Mouse (Mus musculus) midbrain, embryonic 12.5 days (tissue): ENCODE measurements around the gene Iqce. TPM values are rescaled to one million over a fixed set of nuclear protein-coding genes. Genes with fewer than 3 reads are reported as not detected.

ENCODE experiments used
- ATAC-seq: fragments of 200-750 bp; cut with Nextera tagmentation; 2 replicates; pipeline ENCODE4 v1.8.0; 2017; ENCODE audit warnings: low read depth, moderate TSS enrichment, moderate library complexity; ENCODE audit not compliant: low FRiP score
- H3K27ac ChIP-seq: fragments of 300-500 bp; sonication (generic); replicated peaks from 2 replicates; pipeline ENCODE4 v1.5.1; 2016; ENCODE audit warnings: mild to moderate bottlenecking
- H3K27me3 ChIP-seq: fragments of 300-500 bp; sonication (generic); 2 replicates; pipeline ENCODE4 v1.6.1; 2016; ENCODE audit warnings: mild to moderate bottlenecking
- H3K36me3 ChIP-seq: fragments of 300-500 bp; sonication (generic); 2 replicates; pipeline ENCODE4 v1.6.1; 2016
- H3K4me1 ChIP-seq: fragments of 300-500 bp; sonication (generic); 2 replicates; pipeline ENCODE4 v1.6.1; 2016
- H3K4me2 ChIP-seq: fragments of 300-500 bp; sonication (generic); replicated peaks from 2 replicates; pipeline ENCODE4 v1.6.1; 2016; ENCODE audit warnings: mild to moderate bottlenecking, moderate library complexity
- H3K4me3 ChIP-seq: fragments of 300-500 bp; sonication (generic); 2 replicates; pipeline ENCODE4 v1.5.1; 2016; ENCODE audit warnings: mild to moderate bottlenecking
- H3K9ac ChIP-seq: fragments of 300-500 bp; sonication (generic); replicated peaks from 2 replicates; pipeline ENCODE4 v1.6.1; 2016; ENCODE audit warnings: mild to moderate bottlenecking, moderate library complexity
- H3K9me3 ChIP-seq: fragments of 300-500 bp; sonication (generic); 2 replicates; pipeline ENCODE4 v1.6.1; 2016; ENCODE audit warnings: mild to moderate bottlenecking
- WGBS: fragments of 180-500 bp; shearing (Covaris S2); methylation state at CpG from one replicate; pipeline ENCODE4 v1.1.7; 2016; 5-methylcytosine and 5-hydroxymethylcytosine counted together
- polyA plus RNA-seq: library from polyadenylated mRNA; unstranded; fragments of >200 nt; fragmentation: Nextera tagmentation; extraction: Ambion mirVana; gene quantifications from 2 replicates; pipeline ENCODE4 v1.2.1, GENCODE M21; 2016

Gene Iqce
- polyA plus RNA-seq, 1 experiment from 2014 or later = 29.3 TPM

DNA sequence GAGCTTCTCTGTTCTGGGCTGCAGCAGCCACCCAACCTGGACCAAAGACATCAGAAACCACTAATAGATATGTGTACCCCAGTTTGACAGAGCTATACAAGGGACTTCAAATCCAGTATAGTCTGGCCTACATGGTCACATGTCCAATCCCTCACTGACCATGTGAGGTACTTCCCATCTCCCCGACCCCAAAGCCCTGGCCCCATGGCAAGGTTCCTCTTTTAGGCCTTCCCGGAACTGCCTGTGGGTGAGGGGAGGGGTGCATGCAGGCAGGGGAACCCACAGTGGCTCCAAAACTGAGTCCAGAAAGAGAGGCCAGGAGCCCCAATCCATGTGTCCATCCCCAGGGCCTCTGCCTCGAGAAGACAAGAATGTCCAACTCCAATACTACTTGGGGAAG is 60.1 kb downstream of the Iqce start:
- no peak overlapping the region; the same call in 1 of the 2 replicates for H3K27ac ChIP-seq
- H3K27me3 ChIP-seq = no peaks in the 10 kb centered on the region
- H3K9me3 ChIP-seq = no peaks in the 10 kb centered on the region
- H3K36me3 ChIP-seq = peaks cover 65% of the 10 kb centered on the region
- peaks cover 68% of the 10 kb centered on the region for H3K4me1 ChIP-seq
- no peak overlapping the region for H3K4me3 ChIP-seq
- H3K9ac ChIP-seq = no peak overlapping the region
- no peak overlapping the region for H3K4me2 ChIP-seq
- ATAC-seq = no peak
- 71% methylated on average over 3 of the region's 3 CpGs for WGBS

DNA sequence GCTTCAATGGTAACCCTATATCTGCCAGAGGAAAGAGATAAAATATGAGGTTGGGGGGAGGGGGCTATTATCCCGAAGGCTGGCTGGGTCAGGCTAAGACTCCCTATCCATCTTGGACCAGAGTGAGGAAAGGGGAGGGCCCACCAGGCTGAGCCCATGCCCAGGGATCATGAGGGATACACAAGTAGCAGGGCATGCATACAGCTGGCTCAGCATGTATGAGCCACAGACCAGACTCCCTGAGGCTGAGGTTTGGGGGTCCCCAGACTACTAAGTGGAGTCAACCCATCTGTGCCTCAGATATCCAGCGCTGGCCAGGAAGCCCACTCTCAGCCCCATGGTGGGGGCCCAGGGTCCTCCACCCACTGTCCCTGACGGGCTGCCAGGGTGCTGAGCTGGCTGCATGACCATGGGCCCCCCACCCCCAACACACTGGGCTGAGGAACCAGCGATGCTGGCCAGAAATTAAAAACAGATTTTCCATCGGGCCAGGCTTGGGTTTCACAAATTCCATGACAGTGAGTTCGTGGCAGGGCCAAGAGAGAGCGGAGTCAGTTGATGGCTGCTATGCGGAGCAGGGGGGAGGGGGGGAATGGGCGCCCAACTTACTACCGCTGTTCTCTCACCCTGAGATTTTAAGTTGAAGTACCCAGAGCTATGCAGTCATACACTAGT is 60.8 kb downstream of the Iqce start:
- WGBS = 81% methylated on average over 10 of the region's 10 CpGs
- peaks cover 64% of the 10 kb centered on the region for H3K4me1 ChIP-seq
- H3K36me3 ChIP-seq = peaks cover 70% of the 10 kb centered on the region
- no peak for ATAC-seq
- H3K4me2 ChIP-seq = no peak overlapping the region
- no peak overlapping the region; the same call in 1 of the 2 replicates for H3K27ac ChIP-seq
- no peaks in the 10 kb centered on the region for H3K9me3 ChIP-seq
- no peak overlapping the region for H3K4me3 ChIP-seq
- H3K9ac ChIP-seq = no peak overlapping the region
- H3K27me3 ChIP-seq = no peaks in the 10 kb centered on the region

DNA sequence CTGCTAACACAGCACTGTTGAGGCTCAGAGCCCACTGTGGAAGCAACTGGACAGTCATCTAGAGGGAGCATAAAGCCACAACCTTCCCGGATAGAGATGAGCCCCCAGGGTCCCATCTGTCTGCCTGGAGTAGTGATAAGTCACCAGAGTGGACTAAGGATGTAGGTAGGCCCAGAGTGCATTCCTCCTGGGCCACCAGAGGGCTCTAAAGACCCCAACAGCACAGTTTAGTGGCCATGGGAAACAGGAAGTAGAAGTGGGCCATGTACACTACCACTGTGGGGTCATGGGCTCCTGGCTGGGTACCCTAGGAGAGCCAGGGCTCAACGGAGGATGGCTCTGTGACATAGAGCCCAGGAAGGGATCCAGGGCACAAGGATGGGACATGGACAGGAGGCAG is 61.4 kb downstream of the Iqce start:
- no peak overlapping the region for H3K4me2 ChIP-seq
- H3K4me1 ChIP-seq = peaks cover 58% of the 10 kb centered on the region
- H3K9ac ChIP-seq = no peak overlapping the region
- no peak overlapping the region for H3K27ac ChIP-seq
- WGBS = 82% methylated on average over 2 of the region's 2 CpGs
- H3K9me3 ChIP-seq = no peaks in the 10 kb centered on the region
- H3K36me3 ChIP-seq = peaks cover 70% of the 10 kb centered on the region
- no peaks in the 10 kb centered on the region for H3K27me3 ChIP-seq
- no peak for ATAC-seq
- no peak overlapping the region for H3K4me3 ChIP-seq

DNA sequence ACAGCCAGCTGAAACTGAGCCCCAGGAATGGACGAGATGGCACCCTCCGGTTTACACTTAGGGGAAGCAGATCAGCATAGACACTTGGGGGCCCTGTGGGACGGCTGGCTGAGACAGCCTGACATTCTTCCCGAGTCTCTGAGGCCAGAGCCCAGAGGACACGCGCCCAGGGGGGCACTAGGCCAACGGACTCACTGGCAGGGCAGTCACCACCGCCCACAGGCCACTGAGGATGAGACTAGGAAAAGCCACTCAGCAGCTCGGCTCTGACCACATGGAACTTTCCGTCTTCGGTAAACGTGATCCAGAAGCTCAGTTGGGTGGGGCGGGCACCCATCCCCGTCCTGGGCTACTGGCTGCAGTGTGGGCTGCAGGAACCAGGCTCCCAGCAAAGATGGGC is 62.3 kb downstream of the Iqce start:
- no peaks in the 10 kb centered on the region for H3K27me3 ChIP-seq
- H3K9me3 ChIP-seq = no peaks in the 10 kb centered on the region
- H3K4me3 ChIP-seq = no peak overlapping the region
- H3K9ac ChIP-seq = no peak overlapping the region
- H3K4me2 ChIP-seq = no peak overlapping the region
- H3K27ac ChIP-seq = 0 out of 2 replicates have a peak overlapping the region, but pooled peaks have one; percentile 20
- ATAC-seq = no peak
- 87% methylated on average over 14 of the region's 14 CpGs for WGBS
- peaks cover 70% of the 10 kb centered on the region for H3K36me3 ChIP-seq
- H3K4me1 ChIP-seq = peaks cover 49% of the 10 kb centered on the region

DNA sequence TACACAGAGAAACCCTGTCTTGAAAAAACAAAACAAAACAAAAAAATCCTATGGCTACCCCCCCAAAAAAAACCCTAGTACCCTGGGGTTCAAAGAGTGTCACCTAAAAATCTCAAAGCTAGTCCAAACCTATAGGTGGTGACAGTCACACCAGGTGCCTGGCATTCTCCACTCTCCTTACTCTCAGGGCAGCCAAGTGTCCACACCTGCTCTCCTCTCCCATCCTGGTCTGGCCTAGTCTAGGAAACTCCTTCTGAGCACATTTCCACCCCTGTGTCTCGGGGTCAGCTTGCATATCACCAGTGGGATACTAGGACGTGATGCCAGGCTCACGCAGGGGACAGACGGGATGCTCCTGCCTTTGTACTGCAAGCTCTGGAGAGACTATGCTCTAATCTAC is 62.9 kb downstream of the Iqce start:
- no peak overlapping the region for H3K4me3 ChIP-seq
- 0 out of 2 replicates have a peak overlapping the region, but pooled peaks have one; percentile 20 for H3K27ac ChIP-seq
- H3K9ac ChIP-seq = no peak overlapping the region
- H3K36me3 ChIP-seq = peaks cover 70% of the 10 kb centered on the region
- no peak for ATAC-seq
- H3K9me3 ChIP-seq = no peaks in the 10 kb centered on the region
- no peak overlapping the region for H3K4me2 ChIP-seq
- H3K4me1 ChIP-seq = peaks cover 46% of the 10 kb centered on the region
- no peaks in the 10 kb centered on the region for H3K27me3 ChIP-seq
- 93% methylated on average over 4 of the region's 4 CpGs for whole genome bisulfite sequencing

DNA sequence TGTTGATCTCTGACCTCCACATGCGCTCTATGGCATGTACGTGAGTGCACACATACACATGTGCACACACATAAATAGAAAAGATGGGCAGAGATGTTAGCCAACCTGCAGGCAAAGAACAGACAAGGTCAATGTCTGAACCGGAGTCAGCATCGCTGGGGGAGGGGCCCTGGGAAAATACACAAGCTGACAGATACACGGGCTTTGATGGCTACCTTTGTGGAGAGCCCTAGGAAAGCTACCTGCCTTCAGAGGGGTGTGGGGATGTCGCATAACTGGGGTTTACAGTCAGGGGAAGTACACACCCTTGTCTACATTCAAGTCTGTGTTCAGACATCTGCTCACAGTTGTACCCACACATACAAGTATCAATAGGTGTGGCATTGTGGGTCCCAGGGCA is 63.7 kb downstream of the Iqce start:
- Histone ChIP-seq H3K9me3 (no peaks in the 10 kb centered on the region), H3K27me3 (no peaks in the 10 kb centered on the region), H3K27ac (no peak overlapping the region), H3K4me2 (no peak overlapping the region), H3K4me3 (no peak overlapping the region), H3K4me1 (peaks cover 41% of the 10 kb centered on the region), H3K9ac (no peak overlapping the region), H3K36me3 (peaks cover 70% of the 10 kb centered on the region)
- WGBS = 94% methylated on average over 6 of the region's 6 CpGs
- ATAC-seq = no peak

DNA sequence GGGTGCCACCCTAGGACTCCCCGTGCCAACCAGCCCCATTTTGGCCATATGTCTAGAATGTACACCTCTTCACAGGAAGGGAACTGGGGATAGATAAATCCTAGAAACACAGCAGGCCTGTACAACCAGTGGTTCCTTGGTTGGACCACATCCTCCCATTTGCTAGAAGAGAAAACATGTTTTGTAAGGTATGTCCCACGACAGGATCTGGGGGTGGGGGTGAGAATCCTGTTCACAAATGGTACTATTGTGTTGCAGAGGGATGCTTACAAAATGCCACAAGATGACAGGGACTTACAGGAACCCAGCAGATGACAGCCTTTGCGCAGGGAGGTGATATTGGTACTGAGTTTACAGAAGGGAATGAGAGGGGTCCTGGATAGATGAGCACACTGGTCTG is 64.2 kb downstream of the Iqce start:
- Histone ChIP-seq H3K4me2 (no peak overlapping the region), H3K27me3 (no peaks in the 10 kb centered on the region), H3K4me1 (peaks cover 37% of the 10 kb centered on the region), H3K9me3 (no peaks in the 10 kb centered on the region), H3K9ac (no peak overlapping the region), H3K36me3 (peaks cover 73% of the 10 kb centered on the region), H3K27ac (no peak overlapping the region), H3K4me3 (no peak overlapping the region)
- WGBS = 96% methylated on average over 3 of the region's 3 CpGs
- no peak for ATAC-seq

DNA sequence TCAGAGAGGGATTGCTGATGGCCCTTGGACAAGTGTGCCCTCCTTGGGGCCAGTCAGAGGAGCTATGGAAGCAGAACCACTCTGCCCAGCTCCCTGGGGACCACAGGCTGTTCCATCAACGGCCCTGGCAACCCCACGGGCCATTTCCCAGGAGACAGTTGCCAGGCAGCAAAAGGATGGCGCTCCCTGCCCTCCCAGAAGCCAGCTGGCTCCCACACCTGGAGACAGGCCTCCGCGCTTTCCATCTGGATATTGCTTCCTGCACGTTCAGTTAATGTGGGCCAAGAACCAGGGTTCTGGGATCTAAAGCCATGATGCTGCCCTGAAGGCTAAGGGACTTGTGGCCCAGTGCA is 65.1 kb downstream of the Iqce start:
- 91% methylated on average over 6 of the region's 6 CpGs for WGBS
- Histone ChIP-seq H3K36me3 (peaks cover 82% of the 10 kb centered on the region), H3K4me1 (peaks cover 27% of the 10 kb centered on the region), H3K4me3 (no peak overlapping the region), H3K4me2 (no peak overlapping the region), H3K9me3 (no peaks in the 10 kb centered on the region), H3K27ac (no peak overlapping the region), H3K9ac (no peak overlapping the region), H3K27me3 (no peaks in the 10 kb centered on the region)
- ATAC-seq = no peak

DNA sequence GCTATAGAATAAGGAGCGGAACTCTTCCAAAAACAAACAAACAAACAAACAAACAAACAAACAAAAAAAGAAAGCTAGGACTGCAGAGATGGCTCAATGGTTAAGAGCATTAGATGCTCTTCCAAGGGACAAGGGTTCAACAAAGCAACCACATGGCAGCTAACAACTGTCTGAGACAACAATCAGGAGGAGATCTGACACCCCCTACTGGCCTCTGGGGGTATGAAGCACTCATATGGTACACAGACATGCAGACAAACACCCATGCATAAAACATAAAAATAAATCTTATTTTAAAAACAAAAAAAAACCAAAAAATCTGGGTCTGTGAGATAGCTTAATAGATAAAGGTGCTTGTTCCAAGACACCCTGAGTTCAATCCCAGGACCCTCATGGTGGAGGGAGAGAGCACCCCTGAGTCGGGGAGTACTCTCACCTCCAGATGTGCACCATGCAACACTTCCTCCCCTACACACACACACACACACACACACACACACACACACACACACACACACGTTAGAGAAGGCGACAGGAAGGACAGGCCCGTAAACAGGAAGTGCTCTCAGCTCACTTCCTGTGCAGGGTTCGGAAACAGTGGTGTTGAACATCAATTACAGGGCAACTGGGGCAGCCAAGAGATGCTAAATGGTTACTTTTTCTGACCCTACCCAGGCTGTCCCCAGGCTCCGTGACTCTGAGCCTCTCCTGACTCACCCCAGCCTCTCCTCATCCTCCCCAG is 65.7 kb downstream of the Iqce start:
- ATAC-seq = no peak
- peaks cover 23% of the 10 kb centered on the region for H3K4me1 ChIP-seq
- H3K9ac ChIP-seq = no peak overlapping the region
- H3K27ac ChIP-seq = no peak overlapping the region
- no peak overlapping the region for H3K4me2 ChIP-seq
- H3K36me3 ChIP-seq = peaks cover 88% of the 10 kb centered on the region
- no peak overlapping the region for H3K4me3 ChIP-seq
- H3K27me3 ChIP-seq = no peaks in the 10 kb centered on the region
- WGBS = 86% methylated on average over 7 of the region's 7 CpGs
- H3K9me3 ChIP-seq = no peaks in the 10 kb centered on the region

DNA sequence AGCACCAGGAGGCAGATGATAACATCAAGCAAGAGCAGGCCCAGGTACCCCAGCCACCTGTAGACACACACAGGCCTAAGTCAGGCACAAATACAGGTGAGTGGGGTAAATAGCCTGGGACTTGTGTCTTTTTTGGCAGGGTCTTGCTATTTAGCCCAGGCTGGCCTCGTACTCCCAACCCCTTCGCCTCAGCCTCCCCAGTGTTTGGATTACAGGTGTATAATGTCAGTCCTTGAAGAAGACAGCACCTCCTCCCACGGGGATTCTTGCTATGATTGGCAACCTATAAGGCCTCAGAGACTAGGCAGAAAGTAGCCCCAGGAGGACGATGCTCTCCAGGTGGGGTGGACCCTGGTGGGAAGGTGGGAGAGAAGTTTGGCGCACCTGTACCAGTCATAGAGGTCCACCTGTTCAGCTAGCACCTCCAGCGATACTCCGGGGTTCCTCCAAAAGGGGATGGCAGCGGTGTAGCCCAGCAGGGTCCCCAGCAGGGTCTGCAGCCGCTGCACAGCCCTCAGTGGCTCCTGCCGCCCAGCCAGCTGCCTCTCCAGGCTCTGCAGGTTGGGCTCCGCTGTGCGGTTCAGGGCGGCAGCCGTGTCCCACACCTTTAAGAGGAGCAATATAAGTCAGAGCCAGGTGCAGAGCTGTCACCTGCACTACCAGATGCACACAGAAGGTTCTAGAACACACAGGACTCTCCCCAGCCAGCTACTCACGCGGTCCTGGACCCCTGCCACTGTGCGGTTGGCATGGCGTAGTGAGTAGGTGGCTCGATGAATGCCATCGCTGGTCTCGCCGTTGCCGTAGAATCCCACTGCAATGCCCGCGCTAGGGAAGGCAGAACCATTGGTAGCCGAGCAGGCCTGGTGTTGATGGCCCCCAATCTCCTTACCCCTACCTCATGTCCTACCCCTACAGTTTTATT is 67.1 kb downstream of the Iqce start:
- no peak overlapping the region for H3K4me2 ChIP-seq
- H3K4me3 ChIP-seq = no peak overlapping the region
- 93% methylated on average over 26 of the region's 26 CpGs for WGBS
- no peaks in the 10 kb centered on the region for H3K27me3 ChIP-seq
- peaks cover 16% of the 10 kb centered on the region for H3K4me1 ChIP-seq
- peaks cover 98% of the 10 kb centered on the region for H3K36me3 ChIP-seq
- no peaks in the 10 kb centered on the region for H3K9me3 ChIP-seq
- no peak for ATAC-seq
- no peak overlapping the region for H3K9ac ChIP-seq
- H3K27ac ChIP-seq = no peak overlapping the region

DNA sequence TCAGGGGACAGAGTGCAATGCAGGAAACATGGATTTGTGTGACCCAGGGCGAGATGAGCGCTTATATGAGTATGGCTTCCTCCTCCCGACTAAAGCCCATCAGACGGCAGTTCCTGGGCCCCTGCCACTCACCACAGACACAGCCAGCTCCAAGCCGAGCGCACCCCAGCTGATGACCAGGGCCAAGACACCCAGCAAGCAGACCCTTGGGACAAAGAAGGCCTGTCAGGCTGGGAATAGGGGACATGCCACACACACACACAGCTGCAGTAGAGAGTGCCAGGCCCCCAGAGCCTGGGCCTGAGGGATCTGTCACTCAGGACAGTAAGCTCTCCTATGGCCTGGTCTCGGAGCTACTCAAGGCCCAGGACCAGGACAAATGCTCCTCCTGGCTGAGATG is 68.7 kb downstream of the Iqce start:
- no peak overlapping the region for H3K4me3 ChIP-seq
- H3K4me2 ChIP-seq = no peak overlapping the region
- peaks cover 100% of the 10 kb centered on the region for H3K36me3 ChIP-seq
- WGBS = 94% methylated on average over 7 of the region's 7 CpGs
- H3K27ac ChIP-seq = 0 out of 2 replicates have a peak overlapping the region, but pooled peaks have one; percentile 25
- H3K27me3 ChIP-seq = no peaks in the 10 kb centered on the region
- 0 out of 2 replicates have a peak, but pooled peaks cover 3% of the 10 kb centered on the region for H3K9me3 ChIP-seq
- ATAC-seq = no peak
- H3K4me1 ChIP-seq = peaks cover 13% of the 10 kb centered on the region; the same call in 1 of the 2 replicates
- H3K9ac ChIP-seq = no peak overlapping the region

DNA sequence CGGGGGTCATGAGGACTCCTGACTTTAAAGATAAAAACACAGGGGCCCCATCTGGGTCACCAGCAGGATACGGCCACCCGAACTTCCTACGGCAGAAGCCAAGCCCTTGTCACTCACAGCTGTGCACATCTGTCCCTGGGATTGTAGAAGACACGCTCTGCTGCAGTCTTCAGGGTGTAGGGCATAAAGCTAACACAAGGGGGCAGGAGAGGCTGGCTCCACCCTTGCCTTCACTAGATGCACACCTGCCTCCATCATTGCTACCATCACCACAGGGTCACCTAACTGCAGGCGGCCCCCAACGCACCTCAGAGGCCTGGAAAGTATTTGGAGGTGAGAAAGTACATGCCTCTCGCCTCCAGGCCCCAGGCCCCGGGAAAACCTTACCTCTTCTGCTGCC is 73.2 kb downstream of the Iqce start:
- no peak for ATAC-seq
- no peak overlapping the region for H3K27ac ChIP-seq
- H3K4me3 ChIP-seq = no peak overlapping the region
- H3K36me3 ChIP-seq = peaks cover 100% of the 10 kb centered on the region
- 96% methylated on average over 9 of the region's 9 CpGs for WGBS
- no peaks in the 10 kb centered on the region for H3K4me1 ChIP-seq
- H3K27me3 ChIP-seq = no peaks in the 10 kb centered on the region
- 0 out of 2 replicates have a peak, but pooled peaks cover 9% of the 10 kb centered on the region for H3K9me3 ChIP-seq
- H3K4me2 ChIP-seq = no peak overlapping the region
- no peak overlapping the region for H3K9ac ChIP-seq
